Mouse (Mus musculus): ENCODE measurements around the gene Capn2. TPM values are rescaled to one million over a fixed set of nuclear protein-coding genes. Genes with fewer than 3 reads are reported as not detected.

The Capn2 gene
- polyA plus RNA-seq (2012; rRNA removed), result 61.4 and 63.3 TPM in 2 replicates

DNA sequence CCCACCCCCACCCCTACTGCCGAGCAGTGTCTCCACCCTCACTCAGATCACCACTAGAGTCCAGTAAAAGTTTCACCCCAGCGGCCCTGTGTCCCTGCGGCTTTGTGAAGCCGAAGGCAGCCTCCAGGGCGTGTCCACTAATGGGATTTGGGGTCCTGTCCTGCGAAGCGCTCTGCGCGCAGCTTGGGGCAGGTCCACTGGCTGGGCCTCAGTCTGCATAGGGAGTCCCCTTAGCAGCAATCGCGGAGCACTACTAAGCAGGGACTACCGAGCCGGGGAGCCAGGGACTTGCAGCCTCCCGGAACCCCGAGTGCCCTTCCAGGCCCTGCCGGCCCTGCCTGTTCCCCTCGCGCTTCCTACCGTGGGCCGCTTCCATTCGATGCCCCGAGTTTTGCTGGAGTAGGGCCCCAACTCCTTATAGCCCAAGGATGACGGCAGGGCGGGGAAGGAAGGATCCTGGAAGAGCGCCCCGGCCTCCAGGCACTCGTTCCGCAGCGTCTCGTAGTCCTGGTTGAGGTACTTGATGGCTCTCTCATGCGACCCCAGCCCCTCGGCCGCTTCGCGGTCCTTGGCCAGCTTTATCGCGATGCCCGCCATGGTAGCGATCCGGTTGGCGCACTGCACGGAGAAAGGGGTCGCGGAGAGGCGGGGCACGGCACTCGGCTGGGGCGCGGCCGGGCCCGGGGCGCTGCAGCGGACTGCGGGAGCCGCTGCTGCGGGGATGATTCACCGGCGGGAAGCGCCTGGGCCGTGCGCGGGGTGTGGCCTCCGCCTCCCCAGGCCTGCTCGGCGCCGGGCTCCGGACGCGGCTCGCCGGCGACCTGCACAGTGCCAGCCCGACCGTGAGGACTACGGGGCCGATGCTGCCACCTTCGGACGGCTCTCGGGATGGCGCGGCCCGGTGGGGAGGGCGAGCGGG lies at the start of gene Capn2:
Capn2 (minus strand) TSS at position 851 of the 919 bp plus-strand sequence.
- no peaks in the 10 kb centered on the region for H3K4me1 ChIP-seq (ENCODE audit: control insufficient read depth, insufficient read depth, low read length)
- H3K27ac ChIP-seq (ENCODE audit: insufficient read depth, low read length), result 0 out of 2 replicates have a peak within 1 kb of the TSS, but pooled peaks have one; percentile 32
- TF ChIP-seq POLR2A (IDR thresholded peaks at IDR 0.05; ENCODE audit: extremely low read depth, insufficient read depth, low read length) (0 out of 2 replicates have a peak, but pooled peaks have one; percentile 23), CTCF (IDR thresholded peaks at IDR 0.05; ENCODE audit: extremely low read depth, insufficient read depth, low read length) (peak; percentile 37; the same call in 1 of the 2 replicates)
- peak within 1 kb of the TSS; percentile 84 for H3K4me3 ChIP-seq (ENCODE audit: insufficient read depth, low read length)

DNA sequence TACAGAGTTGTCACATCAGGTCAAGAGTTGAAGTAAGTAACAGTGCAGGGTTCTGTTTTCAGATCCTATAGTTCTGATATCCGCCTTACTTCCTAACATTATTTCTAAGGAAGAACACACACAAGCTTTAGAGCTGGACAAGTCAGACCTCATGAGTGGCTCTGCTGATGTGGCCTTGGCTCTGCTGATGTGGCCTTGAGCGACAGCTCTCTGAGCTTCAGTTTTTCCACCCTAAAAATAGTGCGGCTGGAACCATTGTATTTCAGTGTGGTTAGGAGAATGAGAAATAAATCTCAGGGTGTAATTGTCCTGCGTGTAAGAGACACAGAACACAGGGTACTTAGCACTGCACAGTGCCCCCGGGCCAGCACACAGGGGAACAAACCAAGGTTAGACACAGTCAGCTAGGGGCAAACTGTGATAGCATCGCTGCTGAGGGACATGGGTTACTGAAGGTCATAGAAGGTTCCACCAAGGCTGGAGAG lies 48.0 kb upstream of the Capn2 start:
- Histone ChIP-seq H3K4me3 (ENCODE audit: insufficient read depth, low read length) (no peak overlapping the region), H3K4me1 (ENCODE audit: control insufficient read depth, insufficient read depth, low read length) (no peaks in the 10 kb centered on the region), H3K27ac (ENCODE audit: insufficient read depth, low read length) (no peak overlapping the region)
- TF ChIP-seq CTCF (IDR thresholded peaks at IDR 0.05; ENCODE audit: extremely low read depth, insufficient read depth, low read length) (no peak), POLR2A (IDR thresholded peaks at IDR 0.05; ENCODE audit: extremely low read depth, insufficient read depth, low read length) (no peak)

DNA sequence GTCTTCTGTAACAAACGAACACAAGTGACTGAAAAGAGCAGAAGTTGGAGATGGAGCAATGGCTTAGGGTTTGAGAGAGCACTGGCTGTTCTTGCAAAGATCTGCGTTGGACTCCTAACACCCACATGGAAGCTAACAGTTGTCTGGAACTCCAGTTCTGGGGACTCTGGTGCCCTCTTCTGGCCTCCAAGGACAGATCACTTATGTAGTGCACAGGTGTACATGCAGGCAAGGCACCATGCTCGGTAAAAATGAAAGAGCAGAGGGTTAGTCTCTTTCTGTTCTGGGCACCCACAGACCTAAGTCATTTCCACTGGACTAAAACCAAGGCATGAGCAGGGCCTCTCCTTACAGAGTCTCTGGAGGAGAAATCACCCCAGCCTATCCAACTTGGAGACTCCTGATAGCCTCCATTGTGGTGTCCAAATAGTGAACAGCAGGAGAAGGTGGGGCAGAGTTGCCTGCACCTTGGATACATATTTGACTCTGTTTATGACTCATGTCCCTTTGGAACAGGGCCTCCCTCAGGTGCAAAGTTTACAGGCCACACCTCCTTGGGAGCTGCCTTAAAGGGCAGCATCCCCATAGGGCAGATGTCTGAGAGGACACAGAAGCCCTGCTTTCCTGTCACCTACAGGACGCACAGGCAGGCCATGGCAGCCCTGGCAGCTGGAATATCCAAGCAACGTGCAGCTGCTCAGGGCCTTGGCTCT lies 47.2 kb upstream of the Capn2 start, which contains the start of gene Capn8:
Capn8 (plus strand) TSS at position 600 of the 713 bp plus-strand sequence.
- TF ChIP-seq POLR2A (IDR thresholded peaks at IDR 0.05; ENCODE audit: extremely low read depth, insufficient read depth, low read length) (no peak), CTCF (IDR thresholded peaks at IDR 0.05; ENCODE audit: extremely low read depth, insufficient read depth, low read length) (0 out of 2 replicates have a peak, but pooled peaks have one; percentile 1)
- Histone ChIP-seq H3K4me1 (ENCODE audit: control insufficient read depth, insufficient read depth, low read length) (no peaks in the 10 kb centered on the region), H3K4me3 (ENCODE audit: insufficient read depth, low read length) (no peak within 1 kb of the TSS), H3K27ac (ENCODE audit: insufficient read depth, low read length) (no peak within 1 kb of the TSS)

DNA sequence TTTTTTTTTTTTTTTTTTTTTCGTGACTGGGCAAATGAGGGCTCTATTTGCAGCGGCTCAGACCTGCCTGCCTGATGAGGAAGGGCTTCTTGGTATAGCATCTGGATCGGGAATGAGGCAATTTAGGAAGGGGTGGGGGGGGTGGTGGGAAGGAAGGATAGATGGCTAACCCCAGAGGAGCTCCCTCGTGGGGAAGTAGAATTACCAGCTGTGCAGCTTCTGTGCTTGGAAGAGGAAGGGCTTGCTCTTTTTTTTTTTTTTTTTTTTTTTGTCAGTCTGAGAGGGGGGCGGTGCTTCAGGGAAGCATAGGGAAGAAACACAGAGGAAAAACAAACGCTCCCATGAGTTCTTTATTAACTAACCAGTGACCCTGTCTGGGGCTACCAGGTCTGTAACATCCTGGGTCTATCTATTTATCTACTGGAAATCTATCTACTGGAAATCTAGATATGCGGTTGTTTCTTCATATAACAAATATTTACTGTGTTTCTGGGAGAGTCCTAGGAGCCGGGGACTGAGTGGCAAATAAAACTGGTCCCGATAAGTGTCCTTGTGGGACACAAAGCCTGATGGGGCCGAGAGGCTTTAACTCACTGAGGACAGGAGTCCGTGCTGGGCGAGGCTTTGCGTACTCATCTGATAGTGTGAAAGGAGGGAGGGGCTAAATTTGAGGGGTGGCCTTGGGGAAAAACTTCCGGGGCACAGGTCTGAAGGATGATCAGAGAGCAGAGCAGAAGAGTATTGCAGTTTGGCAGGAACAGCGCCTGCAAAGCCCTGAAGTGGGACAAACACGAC lies 45.4 kb upstream of the Capn2 start:
- no peaks in the 10 kb centered on the region for H3K4me1 ChIP-seq (ENCODE audit: control insufficient read depth, insufficient read depth, low read length)

DNA sequence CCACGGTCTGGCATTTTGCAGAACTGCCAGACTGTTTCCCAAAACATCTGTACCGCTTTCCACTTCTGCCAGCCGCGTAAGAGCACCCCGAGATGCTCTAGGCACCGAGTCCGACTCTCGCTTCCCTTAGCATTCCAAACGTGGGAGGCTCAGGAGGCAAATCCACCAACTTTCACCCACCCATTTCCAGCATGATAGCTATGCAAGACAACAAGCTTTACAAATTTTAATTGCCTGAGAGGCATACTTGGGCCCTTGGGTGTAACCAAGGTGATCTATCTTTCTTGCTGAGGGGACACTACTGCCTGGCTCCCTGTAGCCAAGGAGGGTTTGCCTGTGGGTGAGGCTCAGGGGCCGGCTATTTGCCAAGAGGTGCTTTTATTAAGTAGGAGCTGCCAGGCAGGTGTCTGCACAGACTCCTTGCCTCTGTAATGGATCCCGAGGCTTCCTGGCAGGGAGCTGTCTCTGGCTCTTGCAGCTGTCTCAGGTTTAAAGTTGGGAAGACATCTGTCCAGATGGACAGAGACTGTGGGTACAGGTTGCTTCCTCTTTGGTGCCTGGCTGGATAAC lies 44.6 kb upstream of the Capn2 start:
- H3K27ac ChIP-seq (ENCODE audit: insufficient read depth, low read length), result no peak overlapping the region
- TF ChIP-seq POLR2A (IDR thresholded peaks at IDR 0.05; ENCODE audit: extremely low read depth, insufficient read depth, low read length) (no peak), CTCF (IDR thresholded peaks at IDR 0.05; ENCODE audit: extremely low read depth, insufficient read depth, low read length) (no peak)
- no peaks in the 10 kb centered on the region for H3K4me1 ChIP-seq (ENCODE audit: control insufficient read depth, insufficient read depth, low read length)
- no peak overlapping the region for H3K4me3 ChIP-seq (ENCODE audit: insufficient read depth, low read length)

More for the DNA sequence above, 45.4 kb upstream of the Capn2 start:
- TF ChIP-seq CTCF (IDR thresholded peaks at IDR 0.05; ENCODE audit: extremely low read depth, insufficient read depth, low read length) (no peak), POLR2A (IDR thresholded peaks at IDR 0.05; ENCODE audit: extremely low read depth, insufficient read depth, low read length) (no peak)
- Histone ChIP-seq H3K27ac (ENCODE audit: insufficient read depth, low read length) (no peak overlapping the region), H3K4me3 (ENCODE audit: insufficient read depth, low read length) (no peak overlapping the region)

DNA sequence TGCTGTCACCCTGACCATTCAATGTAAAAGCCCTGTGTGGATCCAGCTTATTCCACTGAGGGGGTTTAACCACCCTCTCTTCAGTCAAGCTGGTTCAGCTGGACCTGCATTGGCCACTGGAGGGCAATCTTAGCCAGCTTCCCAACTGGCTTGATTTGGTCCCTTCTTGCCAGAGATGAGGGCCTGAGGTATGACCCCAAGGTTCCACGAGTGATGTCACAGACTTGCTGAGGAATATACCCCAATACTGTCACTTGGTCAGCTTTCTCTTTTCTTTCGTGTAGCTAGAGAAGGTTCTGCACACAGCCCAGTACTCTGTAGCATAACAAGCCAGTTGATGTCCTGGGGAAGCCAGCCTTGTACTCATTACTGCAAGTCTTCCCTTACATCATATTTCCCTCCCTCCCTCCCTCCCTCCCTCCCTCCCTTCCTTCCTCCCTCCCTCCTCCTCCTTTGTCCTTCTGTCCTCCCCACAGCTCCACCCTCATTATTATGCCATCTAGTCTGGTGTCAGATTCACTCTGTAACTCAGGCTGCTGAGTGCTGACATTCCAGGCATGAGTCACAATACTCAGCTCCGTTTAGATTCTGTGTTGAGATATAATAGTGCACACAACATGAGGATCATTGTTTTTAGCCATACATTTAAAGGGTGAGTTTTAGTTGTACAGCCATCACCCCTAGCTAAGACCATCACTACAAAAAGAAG lies 43.1 kb upstream of the Capn2 start:
- H3K4me1 ChIP-seq (ENCODE audit: control insufficient read depth, insufficient read depth, low read length), result no peaks in the 10 kb centered on the region
- TF ChIP-seq POLR2A (IDR thresholded peaks at IDR 0.05; ENCODE audit: extremely low read depth, insufficient read depth, low read length) (no peak), CTCF (IDR thresholded peaks at IDR 0.05; ENCODE audit: extremely low read depth, insufficient read depth, low read length) (peak; percentile 82)
- H3K4me3 ChIP-seq (ENCODE audit: insufficient read depth, low read length), result no peak overlapping the region
- H3K27ac ChIP-seq (ENCODE audit: insufficient read depth, low read length), result no peak overlapping the region

DNA sequence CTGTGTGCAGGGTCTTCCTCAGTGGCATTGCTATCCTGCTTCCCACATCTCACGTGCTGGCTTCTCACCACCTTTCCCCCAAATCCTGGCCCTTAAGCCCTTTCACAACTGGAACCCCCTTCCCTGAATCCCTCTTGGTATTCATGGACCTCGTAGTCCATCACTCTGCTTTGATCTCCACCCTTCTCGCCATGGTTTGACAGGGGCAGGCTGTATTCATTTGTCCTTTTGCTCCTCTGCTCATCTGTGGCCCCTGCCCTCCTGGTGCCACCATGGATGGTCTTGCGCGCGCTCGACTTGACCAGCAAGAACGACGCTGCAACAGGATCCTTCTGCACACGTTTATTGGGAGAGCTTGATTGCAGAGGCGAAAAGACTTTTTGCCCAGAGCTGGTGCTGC lies 42.1 kb upstream of the Capn2 start:
- Histone ChIP-seq H3K27ac (ENCODE audit: insufficient read depth, low read length) (no peak overlapping the region), H3K4me1 (ENCODE audit: control insufficient read depth, insufficient read depth, low read length) (no peaks in the 10 kb centered on the region), H3K4me3 (ENCODE audit: insufficient read depth, low read length) (no peak overlapping the region)
- TF ChIP-seq CTCF (IDR thresholded peaks at IDR 0.05; ENCODE audit: extremely low read depth, insufficient read depth, low read length) (no peak), POLR2A (IDR thresholded peaks at IDR 0.05; ENCODE audit: extremely low read depth, insufficient read depth, low read length) (no peak)

DNA sequence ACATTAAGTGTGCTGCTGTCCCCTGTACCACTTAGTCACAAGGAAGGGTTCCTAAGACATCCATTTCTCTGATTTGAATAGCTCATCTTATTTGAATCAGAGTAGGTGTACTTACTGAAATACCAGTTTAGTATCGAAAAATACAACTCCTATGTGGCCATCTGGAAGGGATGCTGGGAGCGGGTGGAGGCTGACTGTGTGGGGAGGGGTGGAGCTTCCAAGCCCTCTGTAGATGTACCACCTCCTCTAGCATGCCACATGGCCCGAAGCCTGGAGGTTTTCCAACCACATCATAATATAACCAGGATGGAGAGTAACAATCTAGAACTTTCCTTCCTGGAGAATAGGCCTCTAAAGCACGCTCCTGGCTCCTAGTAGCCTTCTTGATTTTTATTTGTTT lies 40.9 kb upstream of the Capn2 start:
- Histone ChIP-seq H3K4me3 (ENCODE audit: insufficient read depth, low read length) (no peak overlapping the region), H3K27ac (ENCODE audit: insufficient read depth, low read length) (no peak overlapping the region), H3K4me1 (ENCODE audit: control insufficient read depth, insufficient read depth, low read length) (no peaks in the 10 kb centered on the region)

More for the DNA sequence above, 40.9 kb upstream of the Capn2 start:
- TF ChIP-seq POLR2A (IDR thresholded peaks at IDR 0.05; ENCODE audit: extremely low read depth, insufficient read depth, low read length), result no peak
- TF ChIP-seq CTCF (IDR thresholded peaks at IDR 0.05; ENCODE audit: extremely low read depth, insufficient read depth, low read length), result no peak

Data from cortical plate, adult 2 months (tissue).